26 mouse cellular contexts compared by ENCODE assay signal in the genomic region with DNA sequence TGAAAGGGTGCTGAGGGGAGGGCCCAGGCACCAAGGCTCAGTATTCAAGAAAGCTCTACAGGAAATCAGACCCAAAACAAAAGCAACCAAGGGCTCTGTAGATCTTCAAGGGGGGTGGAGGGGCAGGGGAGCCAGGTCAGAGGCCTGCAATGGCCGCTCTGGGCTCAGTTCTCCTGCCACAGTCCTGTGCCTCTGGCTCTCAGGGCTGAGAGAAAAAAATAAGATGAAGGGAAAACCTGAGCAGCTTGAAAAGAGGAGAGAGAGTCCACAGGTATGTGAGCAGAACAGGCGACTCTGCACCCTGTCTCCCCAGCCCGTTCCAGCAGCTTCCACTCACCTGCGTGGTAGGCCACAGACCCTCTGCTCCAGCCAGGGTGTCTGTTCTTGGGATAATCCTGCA. TPM values are rescaled to one million over a fixed set of nuclear protein-coding genes. Genes with fewer than 3 reads are reported as not detected.
DNase-seq lines count a peak whose midpoint lies in the region; ATAC-seq and TF ChIP-seq lines count a peak whose summit lies in the region.
"Had no signal": no experiment of that assay in that cellular context is flagged by ENCODE, and none has a peak within 500 bp of the region (broad histone marks: within the 10 kb centered on the region; RNA-seq: fewer than 3 reads in every experiment).

No protein-coding gene starts in this region.

- peaks cover 6% of the 10 kb centered on the region; the same call in 1 of the 2 replicates for H3K4me1 ChIP-seq in forebrain, embryonic 12.5 days
- no peaks in the 10 kb centered on the region for H3K4me1 ChIP-seq in forebrain, postnatal 0 days (ENCODE audit: insufficient read depth)
- H3K4me1 ChIP-seq in hindbrain, embryonic 10.5 days (replicated peaks) = peaks cover 26% of the 10 kb centered on the region
- peaks cover 18% of the 10 kb centered on the region for H3K4me1 ChIP-seq in hindbrain, embryonic 16.5 days (ENCODE audit: control insufficient read depth, insufficient read depth, low read depth, low read length)
- no peaks in the 10 kb centered on the region for H3K4me1 ChIP-seq in kidney, embryonic 16.5 days (ENCODE audit: insufficient read depth, low read length)
- H3K4me1 ChIP-seq in hindbrain, postnatal 0 days (ENCODE audit: insufficient read depth, low read length) = peaks cover 17% of the 10 kb centered on the region
- H3K4me1 ChIP-seq: heart, embryonic 10.5 days had no signal

- 0 out of 2 replicates have a peak overlapping the region, but pooled peaks have one; percentile 25 for H3K27ac ChIP-seq in forebrain, embryonic 12.5 days
- no peak overlapping the region for H3K27ac ChIP-seq in forebrain, postnatal 0 days (ENCODE audit: low read depth, low read length)
- H3K27ac ChIP-seq in hindbrain, embryonic 10.5 days = 0 out of 2 replicates have a peak overlapping the region, but pooled peaks have one; percentile 23
- no peak overlapping the region for H3K27ac ChIP-seq in hindbrain, embryonic 16.5 days (ENCODE audit: low read depth, low read length)
- H3K27ac ChIP-seq in kidney, embryonic 16.5 days (ENCODE audit: low read length) = no peak overlapping the region
- peak overlapping the region; percentile 78; the same call in 1 of the 2 replicates for H3K27ac ChIP-seq in hindbrain, postnatal 0 days
- H3K27ac ChIP-seq: heart, embryonic 10.5 days; heart, embryonic 15.5 days; liver, embryonic 14.5 days; macrophage; stomach, postnatal 0 days had no signal

- H3K4me2 ChIP-seq in forebrain, embryonic 12.5 days = no peak overlapping the region
- no peak overlapping the region for H3K4me2 ChIP-seq in forebrain, postnatal 0 days (ENCODE audit: low read depth)
- no peak overlapping the region for H3K4me2 ChIP-seq in hindbrain, embryonic 16.5 days (ENCODE audit: low read length)
- H3K4me2 ChIP-seq in kidney, embryonic 16.5 days (replicated peaks; ENCODE audit: low read depth, low read length) = no peak overlapping the region
- H3K4me2 ChIP-seq in hindbrain, postnatal 0 days (ENCODE audit: low read depth, low read length) = no peak overlapping the region
- H3K4me2 ChIP-seq: heart, embryonic 15.5 days had no signal

- no peaks in the 10 kb centered on the region for H3K27me3 ChIP-seq in forebrain, embryonic 12.5 days
- H3K27me3 ChIP-seq in forebrain, postnatal 0 days (ENCODE audit: insufficient read depth, low read length) = no peaks in the 10 kb centered on the region
- no peaks in the 10 kb centered on the region for H3K27me3 ChIP-seq in hindbrain, embryonic 10.5 days (ENCODE audit: insufficient read depth, poor library complexity, severe bottlenecking)
- no peaks in the 10 kb centered on the region for H3K27me3 ChIP-seq in hindbrain, embryonic 16.5 days (replicated peaks; ENCODE audit: control insufficient read depth, insufficient read depth, low read length)
- no peaks in the 10 kb centered on the region for H3K27me3 ChIP-seq in kidney, embryonic 16.5 days (ENCODE audit: insufficient read depth, low read length)
- H3K27me3 ChIP-seq in hindbrain, postnatal 0 days (ENCODE audit: insufficient read depth, low read length) = no peaks in the 10 kb centered on the region
- H3K27me3 ChIP-seq: CH12.LX; heart, embryonic 15.5 days had no signal

- DNase-seq in forebrain, postnatal 0 days = no peak
- no peak for DNase-seq in hindbrain, embryonic 10.5 days (ENCODE audit: low spot score)
- no peak for DNase-seq in kidney, adult 11 months
- no peak for DNase-seq in hindbrain, postnatal 0 days (ENCODE audit: low spot score)
- no peak for DNase-seq in ovary, postnatal 36 days (ENCODE audit: low spot score)
- DNase-seq: kidney, adult 9 months; liver; lung, adult 2 months; lung, postnatal 10 days; midbrain, embryonic 14.5 days; right cerebral cortex, postnatal 4 days had no signal

- H3K9ac ChIP-seq in forebrain, embryonic 12.5 days = no peak overlapping the region
- H3K9ac ChIP-seq in forebrain, postnatal 0 days = no peak overlapping the region
- no peak overlapping the region for H3K9ac ChIP-seq in hindbrain, embryonic 16.5 days (ENCODE audit: low read depth, low read length)
- H3K9ac ChIP-seq in kidney, embryonic 16.5 days (replicated peaks; ENCODE audit: low read length) = peak overlapping the region; percentile 22; the same call in 1 of the 2 replicates
- no peak overlapping the region for H3K9ac ChIP-seq in hindbrain, postnatal 0 days (replicated peaks; ENCODE audit: low read length)
- H3K9ac ChIP-seq: heart, embryonic 15.5 days; liver, embryonic 14.5 days had no signal

- H3K36me3 ChIP-seq in forebrain, embryonic 12.5 days (replicated peaks) = peaks cover 67% of the 10 kb centered on the region
- H3K36me3 ChIP-seq in forebrain, postnatal 0 days (ENCODE audit: insufficient read depth) = peaks cover 73% of the 10 kb centered on the region
- H3K36me3 ChIP-seq in hindbrain, embryonic 10.5 days = peaks cover 90% of the 10 kb centered on the region
- peaks cover 19% of the 10 kb centered on the region for H3K36me3 ChIP-seq in hindbrain, embryonic 16.5 days (ENCODE audit: control insufficient read depth, insufficient read depth, low read length)
- peaks cover 56% of the 10 kb centered on the region for H3K36me3 ChIP-seq in kidney, embryonic 16.5 days (ENCODE audit: insufficient read depth, low read length)
- H3K36me3 ChIP-seq in hindbrain, postnatal 0 days (ENCODE audit: insufficient read depth, low read length) = peaks cover 28% of the 10 kb centered on the region; the same call in 1 of the 2 replicates

- TF ChIP-seq CTCF in forebrain, postnatal 0 days (IDR thresholded peaks at IDR 0.05; ENCODE audit: low read depth) = no peak
- no peak for TF ChIP-seq CTCF in hindbrain, postnatal 0 days (IDR thresholded peaks at IDR 0.05; ENCODE audit: low read depth)

- no peaks in the 10 kb centered on the region for H3K9me3 ChIP-seq in forebrain, embryonic 12.5 days
- no peaks in the 10 kb centered on the region for H3K9me3 ChIP-seq in forebrain, postnatal 0 days (ENCODE audit: low read length)
- no peaks in the 10 kb centered on the region for H3K9me3 ChIP-seq in hindbrain, embryonic 10.5 days
- no peaks in the 10 kb centered on the region for H3K9me3 ChIP-seq in hindbrain, embryonic 16.5 days (ENCODE audit: control insufficient read depth, low read length)
- H3K9me3 ChIP-seq in kidney, embryonic 16.5 days (ENCODE audit: low read length) = no peaks in the 10 kb centered on the region
- H3K9me3 ChIP-seq in hindbrain, postnatal 0 days (ENCODE audit: low read length) = no peaks in the 10 kb centered on the region
- H3K9me3 ChIP-seq: heart, embryonic 10.5 days; heart, embryonic 15.5 days had no signal

- ATAC-seq in forebrain, embryonic 12.5 days (ENCODE audit: low FRiP score) = no peak
- no peak for ATAC-seq in forebrain, postnatal 0 days
- no peak for ATAC-seq in hindbrain, embryonic 16.5 days
- no peak for ATAC-seq in kidney, embryonic 16.5 days (ENCODE audit: low FRiP score, low TSS enrichment)
- ATAC-seq in hindbrain, postnatal 0 days = no peak
- ATAC-seq: activated CD4-positive, CD25-positive, alpha-beta regulatory T cell, adult 4 months had no signal

- 79% methylated on average over 4 of the region's 4 CpGs for WGBS in forebrain, embryonic 12.5 days
- WGBS in forebrain, postnatal 0 days = 80% methylated on average over 4 of the region's 4 CpGs
- 80% methylated on average over 4 of the region's 4 CpGs for WGBS in hindbrain, embryonic 10.5 days
- 87% methylated on average over 4 of the region's 4 CpGs for whole genome bisulfite sequencing in hindbrain, embryonic 16.5 days
- 86% methylated on average over 4 of the region's 4 CpGs for WGBS in kidney, embryonic 16.5 days
- WGBS in hindbrain, postnatal 0 days = 83% methylated on average over 4 of the region's 4 CpGs

- H3K4me3 ChIP-seq in forebrain, embryonic 12.5 days (replicated peaks) = no peak overlapping the region
- no peak overlapping the region for H3K4me3 ChIP-seq in forebrain, postnatal 0 days (ENCODE audit: low read depth, low read length)
- H3K4me3 ChIP-seq in hindbrain, embryonic 10.5 days = no peak overlapping the region
- no peak overlapping the region for H3K4me3 ChIP-seq in hindbrain, embryonic 16.5 days (ENCODE audit: low read length)
- no peak overlapping the region for H3K4me3 ChIP-seq in kidney, embryonic 16.5 days (ENCODE audit: low read length)
- no peak overlapping the region for H3K4me3 ChIP-seq in hindbrain, postnatal 0 days (ENCODE audit: low read length)
- H3K4me3 ChIP-seq: heart, embryonic 10.5 days; heart, embryonic 15.5 days had no signal

RNA-seq across cellular contexts. Expression of a gene that starts 17.4 kb away (rescaled TPM):
- 19.1 and 19.6 TPM in 2 replicates for polyA plus RNA-seq in forebrain, embryonic 12.5 days (2016; fragmentation: Nextera tagmentation; extraction: Ambion mirVana)
- total RNA-seq in forebrain, postnatal 0 days (2014; rRNA removed) = 90.6 and 110 TPM in 2 replicates
- polyA plus RNA-seq in forebrain, postnatal 0 days (2015; fragmentation: Nextera tagmentation; extraction: Ambion mirVana) = 76.5 and 95.6 TPM in 2 replicates
- 14.6 and 17.6 TPM in 2 replicates for polyA plus RNA-seq in hindbrain, embryonic 10.5 days (2016; fragmentation: Nextera tagmentation; extraction: Ambion mirVana)
- 105 and 108 TPM in 2 replicates for polyA plus RNA-seq in hindbrain, embryonic 16.5 days (2015; fragmentation: Nextera tagmentation; extraction: Ambion mirVana)
- polyA plus RNA-seq in kidney, embryonic 16.5 days (2015; fragmentation: Nextera tagmentation; extraction: Ambion mirVana) = 19.0 and 22.4 TPM in 2 replicates
- total RNA-seq in hindbrain, postnatal 0 days (2014; rRNA removed) = 113 and 118 TPM in 2 replicates
- polyA plus RNA-seq in hindbrain, postnatal 0 days (2015; fragmentation: Nextera tagmentation; extraction: Ambion mirVana) = 98.6 and 110 TPM in 2 replicates

RNA-seq across cellular contexts. Expression of a gene that starts 18.4 kb away (rescaled TPM):
- polyA plus RNA-seq in forebrain, embryonic 12.5 days (2016; fragmentation: Nextera tagmentation; extraction: Ambion mirVana) = 7.9 and 8.2 TPM in 2 replicates
- total RNA-seq in forebrain, postnatal 0 days (2014; rRNA removed) = 7.0 and 8.4 TPM in 2 replicates
- 2.8 and 5.0 TPM in 2 replicates for polyA plus RNA-seq in forebrain, postnatal 0 days (2015; fragmentation: Nextera tagmentation; extraction: Ambion mirVana)
- 11.8 and 13.8 TPM in 2 replicates for polyA plus RNA-seq in hindbrain, embryonic 10.5 days (2016; fragmentation: Nextera tagmentation; extraction: Ambion mirVana)
- polyA plus RNA-seq in hindbrain, embryonic 16.5 days (2015; fragmentation: Nextera tagmentation; extraction: Ambion mirVana) = 8.7 and 14.9 TPM in 2 replicates
- 51.2 and 56.3 TPM in 2 replicates for polyA plus RNA-seq in kidney, embryonic 16.5 days (2015; fragmentation: Nextera tagmentation; extraction: Ambion mirVana)
- 9.2 TPM in 2 replicates for total RNA-seq in hindbrain, postnatal 0 days (2014; rRNA removed)
- polyA plus RNA-seq in hindbrain, postnatal 0 days (2015; fragmentation: Nextera tagmentation; extraction: Ambion mirVana) = 5.5 and 6.2 TPM in 2 replicates
- total RNA-seq: megakaryocyte-erythroid progenitor cell, adult 5-6 weeks had no signal

RNA-seq across cellular contexts. Expression of a gene that starts 25.6 kb away (rescaled TPM):
- polyA plus RNA-seq in forebrain, embryonic 12.5 days (2016; fragmentation: Nextera tagmentation; extraction: Ambion mirVana) = 0.24 and 0.79 TPM in 2 replicates
- total RNA-seq in forebrain, postnatal 0 days (2014; rRNA removed) = 11.4 and 12.2 TPM in 2 replicates
- polyA plus RNA-seq in forebrain, postnatal 0 days (2015; fragmentation: Nextera tagmentation; extraction: Ambion mirVana) = 8.1 and 10.3 TPM in 2 replicates
- polyA plus RNA-seq in hindbrain, embryonic 10.5 days (2016; fragmentation: Nextera tagmentation; extraction: Ambion mirVana) = 0.20 TPM in 1 of 2 replicates, not detected in the other
- polyA plus RNA-seq in hindbrain, embryonic 16.5 days (2015; fragmentation: Nextera tagmentation; extraction: Ambion mirVana) = 3.9 and 4.4 TPM in 2 replicates
- polyA plus RNA-seq in kidney, embryonic 16.5 days (2015; fragmentation: Nextera tagmentation; extraction: Ambion mirVana) = 33.0 and 33.9 TPM in 2 replicates
- 5.6 and 12.8 TPM in 2 replicates for total RNA-seq in hindbrain, postnatal 0 days (2014; rRNA removed)
- polyA plus RNA-seq in hindbrain, postnatal 0 days (2015; fragmentation: Nextera tagmentation; extraction: Ambion mirVana) = 9.7 and 11.5 TPM in 2 replicates
- total RNA-seq: megakaryocyte-erythroid progenitor cell, adult 5-6 weeks had no signal
- polyA plus RNA-seq: embryonic facial prominence, embryonic 11.5 days; macrophage had no signal

RNA-seq across cellular contexts. Expression of a gene that starts 31.7 kb away (rescaled TPM):
- 0.08 TPM in 1 of 2 replicates, not detected in the other for polyA plus RNA-seq in forebrain, embryonic 12.5 days (2016; fragmentation: Nextera tagmentation; extraction: Ambion mirVana)
- 0.10 TPM in 1 of 2 replicates, not detected in the other for total RNA-seq in forebrain, postnatal 0 days (2014; rRNA removed)
- polyA plus RNA-seq in forebrain, postnatal 0 days (2015; fragmentation: Nextera tagmentation; extraction: Ambion mirVana) = 0.12 TPM in 1 of 2 replicates, not detected in the other
- 0.35 and 0.38 TPM in 2 replicates for polyA plus RNA-seq in hindbrain, embryonic 10.5 days (2016; fragmentation: Nextera tagmentation; extraction: Ambion mirVana)
- not detected in 2 replicates for polyA plus RNA-seq in hindbrain, embryonic 16.5 days (2015; fragmentation: Nextera tagmentation; extraction: Ambion mirVana)
- 0.40 and 0.41 TPM in 2 replicates for polyA plus RNA-seq in kidney, embryonic 16.5 days (2015; fragmentation: Nextera tagmentation; extraction: Ambion mirVana)
- total RNA-seq in hindbrain, postnatal 0 days (2014; rRNA removed) = 0.16 TPM in 1 of 2 replicates, not detected in the other
- polyA plus RNA-seq in hindbrain, postnatal 0 days (2015; fragmentation: Nextera tagmentation; extraction: Ambion mirVana) = 0.09 TPM in 1 of 2 replicates, not detected in the other
- total RNA-seq: layer of hippocampus, postnatal 10 days; left cerebral cortex, postnatal 14 days had no signal
- polyA plus RNA-seq: cerebellum, adult 2 months; embryonic facial prominence, embryonic 11.5 days; midbrain, embryonic 14.5 days had no signal

RNA-seq across cellular contexts. Expression of a gene that starts 45.0 kb away (rescaled TPM):
- polyA plus RNA-seq in forebrain, embryonic 12.5 days (2016; fragmentation: Nextera tagmentation; extraction: Ambion mirVana) = 109 TPM in 2 replicates
- 187 and 194 TPM in 2 replicates for total RNA-seq in forebrain, postnatal 0 days (2014; rRNA removed)
- polyA plus RNA-seq in forebrain, postnatal 0 days (2015; fragmentation: Nextera tagmentation; extraction: Ambion mirVana) = 69.7 and 72.8 TPM in 2 replicates
- polyA plus RNA-seq in hindbrain, embryonic 10.5 days (2016; fragmentation: Nextera tagmentation; extraction: Ambion mirVana) = 80.4 and 122 TPM in 2 replicates
- polyA plus RNA-seq in hindbrain, embryonic 16.5 days (2015; fragmentation: Nextera tagmentation; extraction: Ambion mirVana) = 76.0 and 84.8 TPM in 2 replicates
- polyA plus RNA-seq in kidney, embryonic 16.5 days (2015; fragmentation: Nextera tagmentation; extraction: Ambion mirVana) = 137 and 140 TPM in 2 replicates
- 114 and 121 TPM in 2 replicates for total RNA-seq in hindbrain, postnatal 0 days (2014; rRNA removed)
- polyA plus RNA-seq in hindbrain, postnatal 0 days (2015; fragmentation: Nextera tagmentation; extraction: Ambion mirVana) = 63.4 and 65.1 TPM in 2 replicates

Comparison
In these comparisons a context has a peak if more than half of its experiments do, and no peak if none do; other contexts are left out.
1. H3K27ac ChIP-seq: peak in forebrain, embryonic 12.5 days (single experiment), hindbrain, embryonic 10.5 days (single experiment) and hindbrain, postnatal 0 days (single experiment); none in forebrain, postnatal 0 days (single experiment), hindbrain, embryonic 16.5 days (single experiment) and kidney, embryonic 16.5 days (single experiment).